Mouse (Mus musculus): ENCODE results near the gene Larp1.
"Not testable (repeated sequence)": the region's sequence is repeated elsewhere in the genome, so short reads cannot be mapped to it uniquely, and the experiment has no call there.

Larp1 gene

GRCm38 (mm10) chr11:58028981-58029380 is 20.1 kb downstream of the Larp1 start:
- no peak for DNase-seq (ENCODE audit: low spot score)

- no peak for DNase-seq (ENCODE audit: low spot score)
These were observed 21.0 kb downstream of the Larp1 start for GRCm38 (mm10) chr11:58029869-58030268.

DNA sequence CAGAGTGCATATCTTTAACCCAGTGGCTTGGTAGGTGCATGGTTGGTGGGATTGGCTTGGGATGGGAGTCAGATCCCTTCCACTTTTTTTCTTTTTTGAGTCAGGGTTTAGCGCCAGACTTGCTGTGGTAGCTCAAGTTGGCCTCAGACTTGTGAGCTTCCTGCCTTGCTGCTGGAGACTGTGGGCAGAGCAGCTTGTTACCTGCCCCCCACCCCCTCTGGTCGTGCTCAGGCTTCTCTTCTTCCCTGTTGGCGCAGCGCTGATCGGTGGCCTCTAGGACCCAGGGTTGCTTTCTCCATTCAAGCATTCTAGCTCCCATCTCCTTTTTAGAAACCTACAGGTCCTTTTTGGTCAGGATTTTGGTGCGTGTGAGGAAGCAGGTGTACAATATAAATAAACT is 22.3 kb downstream of the Larp1 start:
- no peak for DNase-seq (ENCODE audit: low spot score)

GRCm38 (mm10) chr11:58033635-58034034 is 24.8 kb downstream of the Larp1 start:
- no peak for DNase-seq (ENCODE audit: low spot score)

DNA sequence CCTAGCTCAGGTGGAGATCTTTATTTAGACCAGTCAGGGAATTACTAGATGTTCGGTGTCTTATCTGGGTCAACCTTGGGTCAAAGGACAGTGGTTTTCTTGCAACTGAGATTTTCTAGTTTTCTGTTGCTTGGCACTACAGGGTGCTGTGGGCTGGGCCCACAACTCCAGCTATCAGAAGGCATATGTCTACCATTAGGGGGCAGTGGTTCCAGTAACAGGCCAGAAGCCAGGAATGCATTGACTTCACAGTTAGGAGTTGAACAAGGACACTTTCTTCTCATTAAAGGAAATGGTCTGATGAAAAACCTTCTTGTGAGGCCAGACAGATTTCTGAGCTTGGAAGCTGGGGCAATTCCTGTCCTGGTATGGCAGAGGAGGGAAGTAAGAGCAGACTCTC is 30.2 kb downstream of the Larp1 start:
- no peak for DNase-seq (ENCODE audit: low spot score)

DNA sequence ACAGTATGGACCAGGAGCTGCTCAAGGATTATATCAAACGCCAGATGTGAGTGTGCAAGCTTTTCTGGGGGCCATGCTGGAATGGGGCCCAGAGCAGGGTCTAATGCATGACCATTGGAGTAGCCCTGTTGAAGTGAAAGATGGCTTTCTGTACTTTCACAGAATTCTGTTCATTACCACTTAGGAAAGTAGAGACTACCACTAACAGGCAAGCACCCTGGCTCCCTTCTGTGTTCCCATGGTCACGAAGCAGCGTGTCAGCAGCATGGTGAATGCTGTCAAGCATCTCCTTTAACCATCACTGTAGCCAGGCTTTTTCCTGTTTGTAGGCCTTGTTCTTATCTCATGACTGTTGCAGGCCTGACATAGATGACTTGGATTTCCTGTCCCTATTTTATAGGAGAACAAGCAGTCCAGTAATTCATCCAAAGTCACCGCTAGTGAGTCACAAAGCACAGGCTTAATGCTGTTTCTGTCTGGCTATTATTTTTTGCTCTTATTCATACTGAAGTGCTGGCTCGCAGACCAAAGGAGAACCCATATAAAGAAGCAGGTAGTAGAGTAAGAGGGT is 34.1 kb downstream of the Larp1 start:
- no peak for DNase-seq (ENCODE audit: low spot score)

GRCm38 (mm10) chr11:58046438-58046837 is 37.6 kb downstream of the Larp1 start:
- DNase-seq (ENCODE audit: low spot score): no peak

GRCm38 (mm10) chr11:58057455-58057854 is 48.6 kb downstream of the Larp1 start:
- peak; percentile 11 for DNase-seq (ENCODE audit: low spot score)

- DNase-seq (ENCODE audit: low spot score): not testable (repeated sequence)
These were observed 50.9 kb downstream of the Larp1 start for GRCm38 (mm10) chr11:58059752-58060151.

DNA sequence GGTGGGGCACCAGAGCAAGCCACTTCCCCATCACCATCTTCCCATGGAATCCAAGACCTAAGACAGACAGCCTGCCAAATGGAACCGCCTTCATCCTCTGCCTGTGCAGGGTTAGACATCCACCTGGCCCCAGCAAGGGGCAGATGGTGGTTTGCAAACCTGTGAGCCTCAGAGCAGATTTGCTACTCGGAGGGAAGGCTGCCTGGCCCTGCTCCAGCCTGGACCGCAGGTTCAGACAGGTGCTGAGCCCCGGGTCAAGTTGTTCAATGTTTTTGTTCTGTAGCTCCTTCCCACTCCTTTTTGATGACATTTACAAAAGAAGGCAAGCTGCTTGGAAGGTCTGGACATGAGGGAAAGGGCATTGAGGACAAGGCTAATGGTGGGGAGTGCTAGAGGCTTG is 52.4 kb downstream of the Larp1 start:
- DNase-seq (ENCODE audit: low spot score): not testable (repeated sequence)

DNA sequence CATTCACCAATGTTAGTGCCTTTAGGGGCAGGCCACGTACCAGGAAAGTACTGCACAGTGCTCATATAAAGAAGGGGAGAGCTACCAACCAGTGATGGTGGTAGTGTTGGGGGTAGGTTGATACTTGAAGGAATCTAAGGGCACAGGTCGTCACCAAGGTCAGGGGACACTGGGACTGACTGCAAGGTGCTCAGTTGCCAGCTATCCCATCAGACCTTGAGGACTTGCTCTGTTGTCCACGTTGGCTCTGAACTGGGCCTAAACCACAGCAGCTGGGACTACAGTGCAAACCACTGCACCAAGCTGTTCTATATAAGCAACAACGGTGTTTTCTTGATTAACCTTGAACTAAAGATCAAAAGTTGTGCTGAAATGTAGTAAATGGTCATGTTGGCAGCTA is 53.7 kb downstream of the Larp1 start:
- DNase-seq (ENCODE audit: low spot score): no peak

- no peak for DNase-seq (ENCODE audit: low spot score)
These were observed 56.2 kb downstream of the Larp1 start for GRCm38 (mm10) chr11:58065025-58065424.

GRCm38 (mm10) chr11:58072978-58073377 is 64.1 kb downstream of the Larp1 start:
- DNase-seq (ENCODE audit: low spot score): no peak

GRCm38 (mm10) chr11:58077270-58077669 is 68.4 kb downstream of the Larp1 start:
- no peak for DNase-seq (ENCODE audit: low spot score)

- DNase-seq (ENCODE audit: low spot score): no peak
These were observed 72.9 kb downstream of the Larp1 start for GRCm38 (mm10) chr11:58081716-58082115.

- DNase-seq (ENCODE audit: low spot score): no peak
These were observed 83.7 kb downstream of the Larp1 start for GRCm38 (mm10) chr11:58092541-58092940.

GRCm38 (mm10) chr11:58093021-58093528 is 84.2 kb downstream of the Larp1 start, which contains the start of gene Gm12248:
Gene Gm12248 (minus strand): TSS chr11:58093134.
- DNase-seq (ENCODE audit: low spot score): no peak

DNA sequence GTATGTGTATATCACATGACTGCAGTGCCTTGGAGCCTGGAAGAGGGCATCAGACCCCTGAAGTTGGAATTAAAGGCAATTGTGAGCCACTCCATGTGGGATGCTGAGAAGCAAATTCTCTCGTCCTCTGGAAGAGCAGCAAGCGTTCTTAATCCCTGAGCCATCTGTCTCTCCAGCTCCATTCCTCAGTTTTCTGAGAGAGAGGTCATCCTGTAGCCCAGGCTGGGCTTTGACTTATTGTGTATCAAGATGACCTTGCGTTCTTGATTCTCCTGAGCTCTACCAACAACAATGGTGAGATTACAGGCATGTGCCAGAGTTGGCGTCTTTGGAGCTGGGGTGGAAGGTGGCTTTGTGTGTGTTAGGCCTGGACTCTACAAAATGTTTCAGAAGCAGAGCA is 85.9 kb downstream of the Larp1 start:
- no peak for DNase-seq (ENCODE audit: low spot score)

- DNase-seq (ENCODE audit: low spot score): no peak
These were observed 86.7 kb downstream of the Larp1 start for GRCm38 (mm10) chr11:58095561-58095960.

DNA sequence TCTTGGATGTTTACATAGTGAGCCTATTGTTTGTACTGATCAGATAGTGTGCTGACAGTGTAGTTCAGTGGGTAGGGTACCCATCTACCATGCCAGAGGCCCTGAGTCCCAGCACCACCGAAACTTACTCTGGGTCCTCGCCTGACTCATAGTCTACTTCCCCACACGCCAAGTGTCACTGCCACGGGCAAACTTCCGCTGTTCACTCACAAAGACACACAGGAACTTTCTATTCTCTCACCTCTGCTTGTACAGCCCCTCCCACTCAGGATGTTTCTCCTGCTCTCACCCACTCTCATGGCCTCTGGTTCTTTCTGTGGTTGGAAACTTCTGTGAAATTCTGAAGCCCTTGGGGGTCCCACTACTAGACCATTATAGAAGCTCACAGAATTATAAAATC is 87.3 kb downstream of the Larp1 start:
- no peak for DNase-seq (ENCODE audit: low spot score)

DNA sequence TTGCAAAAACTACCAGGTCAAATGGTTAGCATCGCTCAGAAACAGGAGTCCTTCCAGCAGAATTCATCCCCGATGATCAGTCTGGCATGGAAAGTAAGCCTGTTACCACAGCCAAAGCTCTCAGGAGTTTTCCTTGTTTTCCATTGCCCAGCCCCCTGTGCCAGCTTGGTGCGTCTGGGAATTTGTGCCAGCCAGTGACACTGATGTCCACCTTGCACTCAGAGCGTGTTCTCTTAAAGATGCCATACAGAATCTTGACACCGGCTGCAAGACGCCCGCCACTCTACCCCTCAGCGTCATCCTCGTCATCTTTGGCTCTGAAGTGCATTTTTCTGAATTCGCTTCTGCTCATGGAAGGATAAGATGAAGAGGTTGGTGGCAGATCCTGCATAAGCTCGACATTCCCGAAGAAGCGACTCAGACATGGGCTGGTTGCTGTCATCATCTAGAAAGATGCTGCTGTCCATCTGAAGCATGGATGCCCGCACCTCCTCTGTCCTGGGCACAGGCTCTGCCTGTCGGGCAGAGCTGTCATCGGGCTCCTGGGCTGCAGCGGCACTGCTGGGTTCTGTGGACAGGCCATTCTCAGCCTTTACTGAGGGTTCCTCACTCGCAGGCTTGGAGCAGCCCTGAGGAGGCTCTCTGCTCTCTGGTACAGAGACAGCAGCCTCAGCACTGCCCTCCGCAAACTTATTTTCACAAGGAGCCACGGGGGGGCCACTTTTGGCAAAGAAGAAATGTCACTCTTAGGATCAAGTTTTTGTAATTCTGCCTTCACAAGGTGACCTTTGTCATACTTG is 88.2 kb downstream of the Larp1 start:
- DNase-seq (ENCODE audit: low spot score): no peak

GRCm38 (mm10) chr11:58097621-58098365 is 88.9 kb downstream of the Larp1 start:
- DNase-seq (ENCODE audit: low spot score): no peak

DNA sequence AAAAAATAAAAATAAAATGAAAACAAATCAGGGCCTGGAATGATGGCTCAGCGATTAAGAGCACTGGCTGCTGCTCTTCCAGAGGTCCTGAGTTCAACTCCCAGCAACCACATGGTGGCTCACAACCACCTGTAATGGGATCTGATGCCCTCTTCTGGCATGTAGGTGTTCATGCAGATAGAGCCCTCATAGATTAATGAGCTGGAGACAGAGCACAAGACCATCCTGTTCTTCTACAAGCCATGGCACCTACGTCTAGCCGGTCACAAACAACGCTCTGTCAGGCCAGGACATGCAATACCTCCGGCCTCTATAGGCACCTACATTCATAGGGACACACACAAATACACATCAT is 89.5 kb downstream of the Larp1 start:
- not testable (repeated sequence) for DNase-seq (ENCODE audit: low spot score)
